Mouse (Mus musculus): ENCODE results near the gene Zbtb17.

Gene Zbtb17

DNA sequence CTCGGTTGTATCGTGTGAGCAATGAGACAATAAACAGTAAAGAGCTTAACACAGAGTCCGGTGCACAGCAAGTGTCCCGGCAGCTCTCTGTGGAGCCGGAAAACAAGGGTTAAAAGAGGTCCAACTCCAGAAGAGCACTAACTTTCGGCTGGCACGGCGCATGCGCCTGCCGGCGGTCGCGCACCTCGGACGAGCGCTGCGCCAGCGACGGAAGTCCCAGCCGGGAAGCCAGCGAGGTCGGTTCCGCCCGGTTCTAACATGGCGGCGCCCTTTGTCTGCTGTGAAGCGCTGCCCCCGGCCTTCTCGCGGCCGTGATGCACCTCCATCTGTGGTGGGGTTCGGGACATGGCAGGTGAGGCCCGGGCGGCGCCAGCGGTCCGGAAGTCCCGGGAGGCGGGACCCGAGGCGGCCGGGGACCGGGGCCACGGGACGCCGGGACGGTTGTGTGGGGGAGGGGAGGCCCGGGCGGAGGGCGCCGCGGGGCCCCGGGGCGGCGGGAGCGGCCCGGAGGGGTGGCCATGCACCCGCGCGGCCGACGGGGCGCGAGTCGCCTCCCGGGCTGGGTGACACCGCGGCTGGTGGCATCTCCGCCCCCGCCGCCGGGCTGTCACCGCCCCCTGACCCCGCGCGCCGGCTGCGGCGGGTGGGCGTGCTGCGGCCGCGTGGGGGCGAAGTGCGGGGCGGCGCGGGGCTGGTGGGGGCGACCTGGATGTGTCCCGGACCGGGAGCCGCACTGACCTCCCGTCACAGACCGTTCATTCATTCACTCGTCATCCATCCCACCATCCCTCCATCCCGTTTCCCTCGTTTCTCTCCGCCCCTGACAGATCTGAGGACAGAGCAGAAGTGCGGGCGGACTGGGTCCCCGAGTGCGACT is at the start of gene Zbtb17:
Gene Zbtb17, plus strand, starts transcription at position 204 of the 877 bp plus-strand sequence.
- DNase-seq = peak; percentile 87

DNA sequence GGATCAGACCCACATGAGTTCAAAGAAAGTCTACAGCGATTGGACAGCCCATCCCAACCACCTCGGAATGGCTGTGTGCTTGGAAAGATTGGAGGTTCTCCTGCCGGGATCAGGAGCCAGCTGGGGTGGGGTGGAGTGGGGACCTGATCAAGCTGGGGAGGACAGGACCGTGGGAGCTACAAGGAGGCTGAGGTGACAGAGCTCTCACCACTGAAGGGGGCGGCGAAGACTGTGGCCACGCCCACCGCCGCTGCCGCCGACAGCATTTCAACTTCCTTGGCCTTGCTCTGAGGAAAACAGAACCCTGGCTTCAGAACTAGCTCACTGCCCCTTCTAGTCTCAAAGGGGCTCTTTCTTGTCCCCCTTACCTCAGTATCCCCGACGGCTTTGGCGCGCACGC is 49.7 kb upstream of the Zbtb17 start:
- no peak for DNase-seq

- DNase-seq = no peak
Observed at GRCm38 (mm10) chr4:141397861-141398260, 46.6 kb upstream of the Zbtb17 start.

DNA sequence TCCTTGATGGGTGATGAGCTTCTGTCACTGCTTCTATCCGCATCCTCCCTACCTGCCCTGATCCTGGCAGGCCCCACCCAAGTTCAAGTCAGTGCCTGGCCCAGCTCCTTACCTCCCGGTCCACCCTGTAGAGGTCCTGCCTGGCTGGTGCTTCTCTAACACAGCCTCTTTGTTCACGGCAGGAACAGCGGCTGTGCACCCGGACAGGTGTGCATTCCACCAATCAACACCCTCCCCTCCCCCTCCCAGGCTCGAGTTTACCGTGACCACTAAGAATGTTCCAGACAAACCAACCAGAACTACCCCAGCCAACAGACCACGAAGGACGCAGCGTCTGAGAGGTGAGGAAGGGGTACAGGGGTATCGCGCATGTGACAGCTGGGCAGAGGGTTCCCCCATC is 45.9 kb upstream of the Zbtb17 start, which contains the start of gene Clcnka:
Gene Clcnka, minus strand, starts transcription at position 180 of the 400 bp plus-strand sequence.
- peak; percentile 66 for DNase-seq

DNA sequence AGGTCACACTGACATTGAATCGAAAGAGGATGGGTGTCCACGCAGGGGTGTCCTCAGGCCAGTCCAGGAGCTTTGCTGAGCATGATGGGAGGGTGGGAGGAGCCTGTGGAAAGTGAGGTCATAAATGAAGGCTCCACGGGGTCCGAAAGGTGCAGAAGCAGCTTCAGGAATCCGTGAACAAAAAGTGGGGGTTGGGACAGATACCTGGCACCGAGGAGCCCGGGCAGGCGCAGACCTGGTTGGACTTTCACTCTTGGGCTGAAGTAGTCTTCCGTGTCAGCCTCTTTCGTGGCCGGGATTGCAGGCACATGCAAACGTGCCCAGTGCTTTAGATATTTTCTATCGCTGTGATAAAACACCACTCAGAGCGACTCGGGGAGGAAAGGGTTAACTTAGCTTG is 44.3 kb upstream of the Zbtb17 start:
- peak; percentile 86 for DNase-seq

DNA sequence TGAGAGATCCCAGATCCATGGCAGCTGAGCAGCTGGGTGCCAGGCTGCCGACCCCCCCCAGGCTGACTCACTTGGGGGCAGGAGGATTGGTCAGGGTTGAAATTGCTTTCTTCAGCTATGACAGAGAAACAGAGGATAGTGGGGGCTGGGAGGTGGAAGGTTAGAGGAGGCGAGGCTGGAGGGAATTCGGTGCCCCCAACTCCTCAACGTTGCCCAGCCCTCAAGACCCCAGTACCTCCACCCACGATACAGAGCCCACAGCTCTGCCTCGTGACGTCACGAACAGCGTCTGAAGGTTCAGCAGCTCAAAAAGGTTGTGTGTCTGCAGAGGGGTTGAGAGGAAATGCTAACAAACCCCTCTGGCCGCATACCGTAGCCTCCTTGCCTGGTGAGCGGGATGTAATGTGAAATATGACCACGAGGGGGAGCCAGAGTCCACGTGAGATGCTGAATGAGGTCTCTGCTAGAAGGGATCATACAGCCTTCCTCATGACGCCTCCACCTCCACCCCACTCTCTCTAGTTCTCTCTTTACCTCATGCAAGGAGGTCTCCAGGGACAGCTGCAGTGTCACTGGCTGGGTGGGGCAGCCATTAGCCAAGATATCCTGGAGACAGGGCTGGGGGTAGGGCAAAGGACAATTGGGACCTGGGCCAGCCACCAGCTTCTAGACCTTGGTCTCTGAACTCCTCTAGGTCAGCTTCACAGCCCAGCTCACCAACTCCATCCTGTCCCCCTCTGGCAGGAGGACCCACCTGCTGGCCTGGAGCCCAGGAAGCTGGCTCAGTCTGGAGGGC is 39.7 kb upstream of the Zbtb17 start:
- DNase-seq = peak; percentile 92

- no peak for DNase-seq
Observed at GRCm38 (mm10) chr4:141405314-141405622, 39.2 kb upstream of the Zbtb17 start.

GRCm38 (mm10) chr4:141406516-141407299 is 37.7 kb upstream of the Zbtb17 start:
- peak; percentile 66 for DNase-seq

DNA sequence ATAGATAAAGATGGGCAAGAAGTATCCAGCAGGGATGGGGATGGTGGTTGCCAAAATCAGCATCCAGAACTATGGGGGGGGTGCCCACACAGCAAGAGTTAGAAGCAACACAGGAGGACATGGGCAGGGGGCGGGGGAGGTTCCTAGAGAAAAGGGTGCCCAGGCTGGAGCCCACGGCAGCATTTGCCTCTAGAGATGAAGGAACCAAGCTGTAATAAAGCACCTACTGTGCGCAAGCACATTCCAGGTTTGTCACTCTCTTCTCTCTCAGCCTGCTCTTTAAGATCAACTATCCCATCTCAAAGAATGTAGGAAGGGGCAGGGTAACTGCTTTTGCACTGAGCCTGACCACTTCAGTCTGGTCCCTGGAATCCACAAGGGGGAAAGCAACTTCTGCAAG is 35.9 kb upstream of the Zbtb17 start:
- DNase-seq = no peak

GRCm38 (mm10) chr4:141411430-141411992 is 32.9 kb upstream of the Zbtb17 start:
- DNase-seq = no peak

DNA sequence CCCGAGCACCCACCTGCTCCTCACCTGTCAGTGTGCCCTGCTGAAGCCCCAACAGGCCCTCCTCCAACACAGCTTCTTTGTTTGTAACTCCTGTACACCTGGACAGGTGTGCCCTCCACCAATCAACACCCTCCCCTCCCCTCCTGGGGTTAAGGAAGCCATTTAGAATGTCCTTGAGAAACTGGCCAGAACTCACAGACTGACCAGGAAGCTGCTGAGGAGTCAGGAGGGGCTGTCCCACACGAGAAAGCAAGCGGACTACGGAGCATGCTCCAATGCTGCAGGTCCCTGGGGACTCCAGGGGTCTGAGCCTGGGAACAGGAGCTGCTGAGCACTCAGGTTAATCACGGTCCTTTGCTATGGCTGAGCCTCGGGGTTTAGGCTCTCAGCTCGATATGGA is 28.5 kb upstream of the Zbtb17 start, which contains the start of gene Clcnkb:
Gene Clcnkb, minus strand, starts transcription at position 91 of the 400 bp plus-strand sequence.
- DNase-seq = peak; percentile 74

DNA sequence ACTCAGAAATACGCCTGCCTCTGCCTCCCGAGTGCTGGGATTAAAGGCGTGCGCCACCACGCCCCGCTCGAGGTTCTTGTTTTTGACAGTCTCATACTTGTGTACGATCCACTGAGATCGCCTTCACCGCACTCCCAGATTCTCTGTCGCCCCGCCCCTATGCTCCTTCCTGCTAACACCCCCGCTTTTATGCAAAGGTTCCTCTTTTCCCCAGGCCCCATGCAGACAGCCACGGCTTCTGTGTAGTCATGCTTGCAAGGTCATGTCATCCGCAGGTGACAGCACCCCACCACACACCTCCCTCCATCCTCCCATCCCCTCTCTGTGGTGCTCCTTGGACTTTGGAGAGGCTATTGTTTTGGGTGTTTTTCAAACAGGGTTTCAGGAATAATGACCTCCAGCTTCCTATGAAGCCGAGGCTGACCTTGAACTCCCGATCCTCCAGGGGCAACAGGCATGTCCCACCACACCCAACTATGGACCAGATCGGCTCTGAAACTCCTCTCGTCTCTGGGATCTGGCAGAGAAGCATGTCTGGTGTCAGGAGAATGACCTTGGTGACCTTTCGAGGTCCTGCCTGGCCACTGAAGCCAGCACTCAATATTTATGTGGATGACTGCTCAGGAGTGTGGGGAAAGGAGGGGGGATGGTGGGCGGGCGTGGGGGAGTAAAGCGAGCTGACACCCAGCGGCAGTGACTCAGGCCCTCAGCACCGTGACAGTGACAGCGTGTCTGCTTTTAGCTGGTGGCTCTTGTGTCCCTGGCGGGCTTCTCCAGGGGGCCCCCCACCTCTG is 24.9 kb upstream of the Zbtb17 start:
- no peak for DNase-seq

DNA sequence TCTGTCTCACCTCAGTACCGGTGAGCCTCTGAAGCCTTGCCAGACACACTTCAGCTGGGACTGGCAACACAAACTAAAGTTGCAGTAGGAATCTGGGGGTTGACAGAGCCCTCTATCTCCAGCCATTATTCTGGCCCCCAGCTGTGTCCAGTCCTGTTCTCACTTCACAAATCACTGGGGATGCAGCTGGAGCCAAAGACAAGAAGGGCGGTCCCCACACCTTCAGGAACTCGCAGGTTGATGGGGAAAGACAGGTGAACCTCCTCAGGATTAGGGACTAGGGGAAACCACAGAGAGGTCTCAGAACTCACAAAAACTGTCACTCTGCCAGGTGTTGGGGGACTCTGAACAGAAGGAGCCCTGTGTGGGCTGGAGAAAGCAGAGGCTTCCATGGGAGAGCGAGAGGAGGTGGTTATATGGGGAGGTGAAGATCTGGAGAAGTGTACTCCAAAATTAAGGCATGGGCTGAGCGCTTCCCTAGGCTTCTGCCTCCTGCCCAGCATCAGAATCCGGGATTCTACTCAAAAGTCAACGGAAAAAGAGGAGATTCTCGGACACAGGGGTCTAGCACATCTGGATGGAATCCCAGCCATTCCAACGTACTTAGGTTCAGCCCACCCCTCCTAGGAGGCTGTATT is 24.1 kb upstream of the Zbtb17 start, which contains the start of gene Hspb7:
Gene Hspb7, plus strand, starts transcription at position 588 of the 638 bp plus-strand sequence.
- no peak for DNase-seq

GRCm38 (mm10) chr4:141420886-141421285 is 23.6 kb upstream of the Zbtb17 start:
- no peak for DNase-seq

GRCm38 (mm10) chr4:141421423-141421822 is 23.0 kb upstream of the Zbtb17 start:
- DNase-seq = no peak

- DNase-seq = no peak
Observed at GRCm38 (mm10) chr4:141422841-141423240, 21.6 kb upstream of the Zbtb17 start.

- no peak for DNase-seq
Observed at GRCm38 (mm10) chr4:141423288-141423687, 21.2 kb upstream of the Zbtb17 start.

DNA sequence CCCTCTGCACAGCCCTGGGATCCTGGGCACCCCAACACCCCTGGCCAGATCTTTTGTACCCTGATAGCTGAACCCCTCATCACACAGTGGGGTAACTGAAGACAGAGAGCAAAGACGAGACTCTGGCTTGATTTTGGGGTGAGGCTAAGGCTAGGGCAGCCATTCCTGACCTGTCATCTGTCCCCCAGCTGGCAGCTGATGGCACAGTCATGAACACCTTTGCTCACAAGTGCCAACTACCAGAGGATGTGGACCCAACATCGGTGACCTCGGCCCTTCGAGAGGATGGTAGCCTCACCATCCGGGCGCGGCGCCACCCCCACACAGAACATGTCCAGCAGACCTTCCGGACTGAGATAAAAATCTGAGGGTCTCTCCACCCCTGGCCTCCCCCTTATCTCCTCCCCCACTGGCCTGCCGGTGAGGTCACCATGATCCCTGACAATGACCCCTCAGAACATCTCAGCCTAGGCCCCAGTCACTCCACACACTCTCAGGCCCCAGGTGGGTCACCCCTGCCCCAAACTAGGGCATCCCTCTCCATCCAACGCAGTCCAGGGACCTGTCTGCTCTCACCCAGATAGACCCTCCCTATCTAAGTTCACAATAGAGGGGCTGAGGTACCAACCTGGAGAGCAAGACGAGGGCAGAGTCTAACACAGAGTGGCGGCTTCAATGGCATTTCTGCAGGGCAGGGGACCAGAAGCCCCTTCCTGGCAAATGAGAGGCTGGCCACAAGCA is 20.6 kb upstream of the Zbtb17 start:
- DNase-seq = no peak

DNA sequence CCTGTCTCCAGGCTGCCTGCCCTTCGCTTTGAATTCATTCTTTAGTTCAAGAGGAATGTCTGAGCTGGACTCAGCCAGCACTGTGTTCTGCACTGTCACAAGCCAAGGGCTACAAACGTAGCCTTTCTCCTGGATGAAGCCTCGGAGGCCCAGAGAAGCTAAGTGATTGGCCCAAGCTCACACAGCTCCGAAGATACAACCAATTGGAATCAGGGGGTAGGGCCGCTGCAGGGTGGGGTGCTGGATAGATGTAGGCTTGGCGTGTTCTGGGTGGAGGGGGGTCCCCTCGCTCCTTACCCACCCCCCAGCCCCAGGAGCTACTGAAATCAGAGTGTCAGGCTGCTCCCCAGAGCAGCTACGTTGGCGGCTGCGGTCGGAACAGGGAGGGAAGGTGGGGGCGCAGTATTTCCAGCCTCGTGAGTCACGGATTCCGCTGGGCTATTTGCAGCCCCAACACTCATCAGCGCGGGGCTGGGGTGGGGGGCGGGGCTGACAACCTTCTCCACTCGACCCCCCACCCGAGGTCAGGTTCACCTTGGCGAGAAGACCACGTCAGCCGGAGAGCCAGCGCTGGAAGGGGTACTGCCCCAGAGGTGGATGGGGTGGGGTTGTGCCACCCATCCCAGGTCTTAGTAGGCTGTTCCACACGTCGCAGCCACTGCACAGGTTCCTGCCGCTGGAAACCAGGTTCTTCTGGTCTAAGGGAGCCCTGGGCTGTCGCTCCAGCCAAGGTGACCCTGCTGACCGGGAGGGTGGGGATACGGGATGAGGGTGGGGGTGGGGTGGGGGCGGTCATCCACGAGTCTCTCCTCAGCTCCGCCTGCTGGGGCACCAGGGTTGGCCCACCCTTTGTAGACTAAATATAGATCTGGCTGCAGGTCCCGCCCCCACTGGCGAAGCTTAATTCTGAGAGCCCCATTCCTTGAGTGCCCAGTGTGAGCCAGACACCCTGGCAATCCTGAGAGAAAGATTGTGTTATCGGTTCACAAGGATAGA is 18.7 kb upstream of the Zbtb17 start:
- peak; percentile 70 for DNase-seq

Data from kidney, adult 9 months (tissue).